Mouse (Mus musculus) cerebellum, postnatal 14 days (tissue): ENCODE results near the gene Lefty1.
"Not testable (repeated sequence)": the region's sequence is repeated elsewhere in the genome, so short reads cannot be mapped to it uniquely, and the experiment has no call there.

Source experiments
- DNase-seq, 2 experiments: peaks; one replicate each; pipeline ENCODE4 v3.0.0; 2021; ENCODE audit warnings: mixed read lengths in 2 of 2

Gene Lefty1

DNA sequence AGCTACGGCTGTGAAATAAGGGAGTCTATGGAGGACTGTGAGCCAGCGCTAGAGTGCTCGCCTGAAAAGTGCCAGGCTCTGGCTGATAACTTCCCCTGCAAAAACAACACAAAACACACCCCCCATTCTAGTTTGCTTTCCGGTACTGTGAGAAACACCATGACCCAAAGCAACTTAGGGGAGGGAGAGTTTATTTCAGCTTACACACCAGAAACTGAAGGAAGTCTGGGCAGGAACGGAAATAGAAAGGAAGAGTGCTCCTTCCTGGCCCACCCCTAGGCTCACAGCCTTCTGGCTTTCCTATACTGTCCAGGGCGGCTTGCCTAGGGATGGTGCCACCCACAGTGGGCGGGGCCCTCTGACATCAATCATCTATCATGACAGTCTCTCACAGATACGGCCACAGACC is 22.2 kb downstream of the Lefty1 start:
- DNase-seq = no peak

DNA sequence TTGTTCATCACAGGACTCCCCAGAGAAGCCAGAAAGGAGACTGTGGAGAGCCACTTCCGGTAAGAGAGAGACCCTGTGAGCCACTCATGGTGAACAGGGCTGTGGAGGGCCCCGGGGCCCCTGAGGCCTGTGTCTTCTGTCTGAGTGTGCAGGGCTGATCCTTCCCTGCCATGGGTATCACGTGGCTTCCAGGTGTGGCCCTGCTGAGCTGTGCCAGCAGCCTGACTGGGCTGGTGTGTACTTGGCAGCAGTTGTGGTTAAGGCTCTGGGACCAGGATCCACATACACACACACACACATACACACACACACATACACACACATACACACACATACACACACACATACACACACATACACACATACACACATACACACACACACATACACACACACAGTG is 23.2 kb downstream of the Lefty1 start:
- no peak for DNase-seq

DNA sequence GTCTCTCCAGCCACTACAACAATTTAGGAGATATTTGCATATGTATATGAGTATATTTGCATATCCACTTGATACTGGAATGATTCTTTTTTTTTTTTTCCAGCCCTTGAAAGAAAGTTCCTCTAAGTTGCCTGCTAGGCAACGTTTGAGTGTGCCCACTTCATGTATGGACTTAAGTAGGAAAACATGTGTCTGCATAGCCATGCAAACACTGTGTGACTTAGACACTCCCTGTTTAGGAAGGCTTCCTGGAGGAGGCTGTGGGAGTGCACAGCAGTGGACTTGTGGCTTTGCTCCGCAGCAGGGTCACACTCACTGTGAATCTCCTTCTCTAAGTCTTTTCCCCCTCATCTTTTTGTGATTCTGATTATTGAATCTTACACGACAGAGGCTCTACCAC is 24.0 kb downstream of the Lefty1 start:
- no peak for DNase-seq

DNA sequence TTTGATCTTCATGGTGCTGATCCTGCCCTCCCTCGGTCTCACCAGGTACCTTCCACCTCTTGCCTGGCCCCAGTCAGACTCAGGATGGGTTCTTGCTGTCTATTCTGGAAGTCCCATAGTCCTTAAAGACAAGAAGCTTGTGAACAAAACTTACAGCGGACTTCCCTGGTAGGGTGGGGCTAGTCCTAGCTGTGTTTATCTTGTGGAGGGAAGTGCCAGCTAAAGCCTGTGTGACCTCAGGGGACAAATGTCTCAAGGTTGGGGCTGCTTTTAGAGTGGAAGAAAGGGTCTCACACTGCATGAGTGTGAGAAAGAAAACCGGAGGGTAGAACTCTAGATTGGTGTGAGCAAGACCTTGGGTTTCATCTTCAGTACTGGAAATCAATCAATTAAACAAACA is 31.0 kb downstream of the Lefty1 start:
- no peak for DNase-seq

DNA sequence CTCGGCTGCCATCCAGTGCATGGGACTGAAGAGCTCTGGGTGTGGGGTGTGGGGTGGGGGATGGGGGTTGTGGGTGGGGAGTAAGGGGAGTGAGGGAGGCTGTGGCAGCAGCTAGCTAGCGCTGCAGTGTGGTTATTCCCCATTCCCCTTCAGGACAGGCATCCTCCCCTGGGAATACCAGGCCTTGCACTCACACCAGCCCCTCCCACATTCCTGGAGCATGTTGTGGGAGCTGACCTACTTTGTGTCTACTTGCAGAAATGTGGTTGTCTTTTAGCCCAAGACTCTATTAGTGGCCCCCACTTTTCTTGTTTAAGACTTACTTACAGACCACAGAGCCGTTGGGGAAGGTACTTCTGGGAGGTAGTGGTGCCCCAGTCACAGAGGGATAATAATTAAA is 31.7 kb downstream of the Lefty1 start:
- no peak for DNase-seq

DNA sequence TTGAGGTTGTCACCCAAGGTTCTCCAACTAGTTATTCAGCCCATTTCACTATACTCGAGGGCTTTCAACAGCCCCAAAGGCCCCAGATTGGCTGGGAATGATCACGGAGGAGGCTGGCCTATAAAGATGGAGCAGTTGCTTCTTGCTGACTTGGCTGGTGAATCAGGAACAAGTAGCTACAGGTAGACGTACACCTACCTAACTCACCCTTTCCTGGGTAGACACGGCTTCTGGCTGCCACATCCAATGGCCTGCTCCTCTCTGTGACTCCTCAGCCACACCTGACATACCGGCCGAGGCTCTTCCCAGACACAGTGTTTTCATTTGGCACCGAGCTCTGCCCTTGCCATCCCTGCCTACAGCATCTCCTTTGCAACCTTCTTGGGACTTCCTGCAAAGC is 32.4 kb downstream of the Lefty1 start:
- no peak for DNase-seq

DNA sequence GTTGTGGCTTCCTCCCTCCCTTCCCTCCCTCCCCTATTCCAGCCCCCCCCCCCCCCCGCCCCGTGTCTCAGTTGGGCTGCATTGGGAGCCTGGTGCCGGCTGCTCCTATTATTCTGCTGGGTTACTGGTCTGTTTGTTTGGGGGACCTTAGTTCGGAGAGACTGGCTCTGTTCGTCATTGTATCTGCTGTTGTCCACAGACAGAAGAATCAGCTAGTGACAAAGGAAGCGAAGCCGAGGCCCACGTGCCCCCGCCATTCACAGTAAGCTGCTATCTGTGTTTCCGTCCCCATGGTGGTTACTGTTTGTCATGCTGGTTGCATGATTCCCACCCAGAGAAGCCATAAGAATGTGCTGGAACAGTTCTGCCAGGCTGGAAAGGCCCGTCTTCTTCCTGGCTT is 38.1 kb downstream of the Lefty1 start:
- no peak for DNase-seq

DNA sequence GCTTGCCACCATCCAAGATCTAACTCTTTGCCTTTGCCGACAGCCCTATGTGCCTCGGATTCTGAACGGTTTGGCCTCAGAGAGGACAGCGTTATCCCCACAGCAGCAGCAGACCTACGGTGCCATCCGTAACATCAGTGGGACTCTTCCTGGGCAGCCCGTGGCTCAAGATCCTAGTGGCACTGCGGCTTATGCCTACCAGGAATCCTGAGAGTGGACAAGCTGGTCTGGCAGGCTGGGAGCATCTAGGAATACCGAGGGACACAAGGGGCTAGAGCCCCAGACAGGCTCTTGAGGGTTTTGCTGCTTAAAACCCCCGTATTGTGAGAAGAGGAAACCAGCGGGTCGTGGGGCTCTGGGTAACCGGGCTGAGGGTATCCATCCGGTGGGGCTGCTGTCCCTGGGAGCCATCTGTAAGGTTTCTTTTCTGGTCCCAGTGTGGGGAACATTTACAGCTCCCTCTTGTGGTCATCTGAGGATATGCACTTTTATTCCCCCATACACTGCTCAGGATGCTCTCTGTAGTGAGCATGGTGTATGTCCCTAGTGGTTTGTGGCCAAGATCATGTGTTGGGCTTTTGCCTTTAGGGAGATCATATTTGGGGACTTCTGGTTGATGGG is 39.4 kb downstream of the Lefty1 start:
- DNase-seq = peak; percentile 46 to 57

DNA sequence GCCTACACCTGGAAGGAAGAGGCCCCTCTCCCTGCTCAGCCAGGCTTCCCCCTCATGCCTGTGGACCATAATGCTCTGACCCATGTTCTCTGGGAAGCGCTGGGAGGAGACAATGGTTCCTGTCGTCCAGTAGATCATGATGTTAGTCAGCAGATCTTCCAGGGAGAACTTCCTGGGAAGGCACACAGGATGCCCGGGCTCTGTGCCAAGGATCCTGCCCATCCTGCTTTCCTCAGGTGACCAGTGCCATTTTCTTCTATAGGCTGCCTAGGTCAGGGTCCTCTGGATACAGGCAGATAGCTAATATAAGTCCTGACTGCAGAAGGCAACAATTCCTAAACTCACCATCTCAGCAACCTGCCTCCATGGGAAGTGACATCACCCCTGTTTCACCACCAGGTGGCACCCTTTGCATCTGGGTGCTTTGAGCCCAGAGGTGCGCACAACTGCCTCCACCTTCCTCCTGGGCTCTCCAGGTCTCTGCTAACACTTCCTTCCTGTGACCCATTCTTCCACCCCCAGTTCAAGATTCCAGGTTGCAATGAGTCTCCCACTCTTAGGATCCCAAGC is 41.4 kb downstream of the Lefty1 start:
- peak in 1 of 2 experiments; percentile 12 for DNase-seq

DNA sequence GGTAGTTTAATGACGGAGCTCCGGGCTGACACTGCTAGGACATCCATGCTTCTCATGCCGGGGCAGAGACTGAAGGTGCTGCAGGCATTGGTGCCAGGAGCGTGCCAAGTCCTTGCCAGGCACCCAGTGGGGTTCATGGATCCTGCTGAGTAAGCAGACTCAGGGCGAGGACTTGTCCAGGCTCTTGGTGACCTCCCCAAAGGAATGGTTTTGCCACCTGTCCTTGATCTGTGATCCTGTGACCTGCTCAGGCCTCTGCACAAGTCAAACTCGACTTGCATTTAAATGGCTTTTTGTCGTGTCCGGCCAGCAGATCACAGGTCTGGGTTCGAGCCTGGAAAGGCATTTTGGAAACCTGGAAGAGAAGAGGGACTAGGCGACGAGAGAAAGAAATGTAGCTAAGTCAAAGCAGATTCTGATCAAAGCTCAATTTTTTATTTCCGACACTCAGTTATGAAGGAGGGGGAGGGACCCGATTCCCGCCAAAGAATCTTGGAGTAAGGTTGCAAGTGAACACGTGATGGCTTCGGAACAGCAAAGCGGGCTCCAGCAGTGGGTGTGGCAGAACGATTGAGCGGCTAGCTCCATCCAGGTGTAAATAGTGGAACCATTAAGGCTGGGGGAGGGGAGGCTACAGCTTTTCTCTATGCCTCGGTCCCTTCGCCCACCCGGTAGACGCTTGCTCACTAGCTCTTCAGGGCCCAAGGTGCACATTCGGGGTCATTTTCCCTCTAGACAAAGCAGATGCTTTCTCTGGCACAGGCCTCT is 44.8 kb downstream of the Lefty1 start:
- no peak for DNase-seq

DNA sequence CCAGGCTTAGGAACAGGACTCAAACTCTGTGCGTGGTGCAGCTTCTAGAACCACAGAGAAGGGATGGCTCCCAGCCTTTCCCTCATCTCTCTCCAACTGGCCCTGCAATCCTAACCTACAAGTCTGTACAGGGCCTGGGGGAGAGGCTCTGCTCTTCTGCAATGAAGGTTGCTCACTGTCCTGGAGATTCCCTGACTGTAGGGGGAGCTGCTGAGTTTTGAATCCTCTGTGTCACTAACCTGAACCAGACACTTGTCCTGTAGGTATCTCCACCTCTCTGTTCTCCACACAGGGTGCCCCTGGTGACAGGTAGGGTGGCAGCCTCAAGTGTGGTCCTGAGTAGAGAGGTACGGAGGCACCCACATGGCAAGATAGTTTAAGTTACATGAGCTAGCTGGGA is 45.6 kb downstream of the Lefty1 start:
- no peak for DNase-seq

DNA sequence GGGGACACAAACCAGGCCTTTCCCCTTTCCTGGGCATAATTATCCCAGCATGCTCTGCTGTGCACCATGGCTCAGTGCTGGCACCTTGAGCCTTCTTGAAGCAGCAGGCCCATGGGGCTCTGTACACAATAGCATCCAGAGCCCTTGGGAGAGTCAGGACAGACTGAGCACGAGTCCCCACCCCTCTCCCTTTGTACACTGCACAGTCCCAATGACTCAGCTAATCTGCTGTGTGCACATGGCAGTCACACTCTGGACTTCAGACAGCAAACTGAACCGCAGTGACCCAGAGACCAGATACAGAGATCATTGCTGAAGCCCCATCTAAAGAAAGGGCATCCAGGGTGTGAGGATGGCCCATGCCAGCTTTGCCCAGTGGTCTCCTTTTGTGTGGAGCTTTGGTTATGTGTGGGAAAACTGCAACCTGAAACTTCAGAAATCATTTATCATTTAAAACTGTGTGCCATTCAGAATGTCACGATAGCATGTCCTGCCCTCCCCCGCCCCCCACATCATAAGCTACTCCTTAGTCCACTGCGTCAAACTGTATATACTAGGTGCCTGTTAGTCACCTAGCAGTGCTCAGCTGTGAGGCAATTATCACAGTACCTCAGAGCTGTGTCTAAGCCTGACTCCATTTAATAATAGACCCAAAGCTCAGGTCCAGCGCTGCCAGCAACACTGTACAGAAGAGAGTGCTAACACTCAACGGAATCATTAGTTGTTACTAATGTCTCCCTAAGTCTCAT is 46.6 kb downstream of the Lefty1 start:
- DNase-seq = not testable (repeated sequence)

DNA sequence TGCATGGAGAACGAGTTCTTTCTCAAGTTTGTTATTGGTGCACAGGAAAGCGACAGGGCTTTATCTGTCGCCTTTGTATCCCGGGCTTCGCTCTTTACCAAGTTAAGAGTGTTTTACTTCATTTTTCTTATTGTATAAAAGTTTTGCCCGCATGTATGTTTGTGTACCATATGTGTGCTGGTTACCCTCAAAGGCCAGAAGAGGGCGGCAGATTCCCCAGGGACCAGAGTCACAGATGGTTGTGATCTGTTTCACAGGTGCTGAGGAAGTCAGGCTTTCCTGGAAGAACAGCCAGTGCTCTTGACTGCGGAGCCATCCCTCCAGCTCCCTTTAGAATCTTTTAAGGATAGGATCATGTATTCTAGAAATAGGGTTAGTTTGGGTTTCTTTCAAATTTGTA is 51.9 kb downstream of the Lefty1 start:
- DNase-seq = peak in 1 of 2 experiments; percentile 23

DNA sequence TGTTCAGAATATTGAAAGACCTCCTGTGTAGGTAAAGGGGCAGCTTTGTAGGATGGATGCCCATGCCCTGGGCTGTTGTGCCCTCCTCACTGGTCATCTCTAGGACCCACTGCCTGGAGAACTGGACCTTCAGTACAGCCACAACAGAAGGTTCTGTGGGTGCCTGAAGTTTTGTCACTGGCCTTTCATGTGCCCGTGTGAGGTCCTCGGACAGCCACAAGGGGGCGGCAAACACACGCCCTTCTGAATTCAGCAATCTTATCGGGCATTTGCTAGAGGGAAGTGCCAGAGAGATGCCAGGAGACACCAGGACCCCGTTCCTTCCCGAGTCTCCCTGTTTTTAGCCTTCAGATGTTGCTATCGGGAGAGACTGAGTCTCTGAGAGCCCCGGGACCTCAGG is 52.9 kb downstream of the Lefty1 start:
- DNase-seq = peak; percentile 88 to 91
